Mouse (Mus musculus): ENCODE data around the gene Srgap3.

DNA sequence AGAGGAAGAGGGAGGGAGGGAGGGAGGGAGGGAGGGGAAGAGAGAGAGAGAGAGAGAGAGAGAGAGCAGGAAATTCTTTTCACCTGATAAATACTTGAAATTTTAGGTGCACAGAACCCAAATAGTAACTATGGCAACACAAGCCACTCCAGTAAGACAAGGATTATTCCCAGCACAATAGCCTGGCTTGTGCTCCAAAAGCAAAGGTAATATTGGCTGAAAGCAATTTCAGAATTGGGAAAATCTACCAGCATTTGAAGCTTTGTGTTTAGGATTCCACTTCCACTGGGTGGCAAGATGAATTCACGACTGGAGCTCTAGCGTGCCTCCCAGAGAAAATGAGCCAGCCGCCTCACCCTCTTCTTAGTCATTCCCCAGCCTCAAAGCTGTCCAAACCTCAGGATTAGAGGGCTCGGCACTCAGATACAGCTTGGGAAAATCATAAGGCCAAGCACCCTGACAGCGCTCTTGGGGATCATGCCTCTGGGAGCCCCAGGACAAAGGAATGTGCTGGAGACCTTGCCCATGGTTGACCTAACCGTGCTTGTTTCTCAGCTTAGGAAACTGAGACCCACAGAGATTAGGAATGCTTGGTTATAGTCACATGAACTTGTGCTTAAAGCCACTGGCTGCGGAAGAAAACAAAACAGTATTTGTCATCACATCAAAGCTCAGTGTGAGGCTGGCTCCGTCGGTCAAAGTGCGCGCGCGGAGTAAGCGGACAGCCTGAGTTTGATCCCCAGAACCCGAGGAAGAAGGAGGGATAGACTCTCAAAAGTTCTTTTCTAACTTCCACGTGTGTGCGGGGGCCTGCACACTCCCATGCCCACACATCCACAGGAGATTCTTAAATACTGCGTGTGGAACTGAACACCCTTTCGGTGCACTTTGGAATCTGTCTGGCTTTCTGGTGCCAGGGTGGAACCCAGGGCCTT is 27.0 kb upstream of the Srgap3 start:
- TF ChIP-seq CTCF (conservative IDR thresholded peaks at IDR 0.05; ENCODE audit: low read length) = no peak
- no peak for TF ChIP-seq POU5F1 (IDR thresholded peaks at IDR 0.05; ENCODE audit: borderline replicate concordance, low read length)

Measured in E14TG2a.4 (cell line).